Mouse (Mus musculus): Measurements from ENCODE around the gene Sorbs2. TPM values are rescaled to one million over a fixed set of nuclear protein-coding genes. Genes with fewer than 3 reads are reported as not detected.

Sorbs2 gene
- polyA plus RNA-seq, 1 experiment from 2014 or later = not detected

GRCm38 (mm10) chr8:45760622-45761021 lies 253.0 kb downstream of the Sorbs2 start:
- Histone ChIP-seq H3K36me3 (ENCODE audit: inconsistent target) (no peaks in the 10 kb centered on the region), H3K27ac (no peak overlapping the region), H3K4me3 (ENCODE audit: inconsistent target) (no peak overlapping the region), H3K79me2 (ENCODE audit: inconsistent target) (no peaks in the 10 kb centered on the region)
- WGBS (ENCODE audit: missing documents) = 95% methylated on average over 6 of the region's 9 CpGs

GRCm38 (mm10) chr8:45761053-45761452 lies 253.5 kb downstream of the Sorbs2 start:
- Histone ChIP-seq H3K27ac (no peak overlapping the region), H3K36me3 (ENCODE audit: inconsistent target) (no peaks in the 10 kb centered on the region), H3K79me2 (ENCODE audit: inconsistent target) (no peaks in the 10 kb centered on the region), H3K4me3 (ENCODE audit: inconsistent target) (no peak overlapping the region)
- WGBS (ENCODE audit: missing documents) = 71% methylated on average over 1 of the region's 1 CpGs

- Histone ChIP-seq H3K36me3 (ENCODE audit: inconsistent target) (no peaks in the 10 kb centered on the region), H3K4me3 (ENCODE audit: inconsistent target) (no peak overlapping the region), H3K27ac (no peak overlapping the region), H3K79me2 (ENCODE audit: inconsistent target) (no peaks in the 10 kb centered on the region)
- WGBS (ENCODE audit: missing documents) = 79% methylated on average over 15 of the region's 15 CpGs
These were observed 255.5 kb downstream of the Sorbs2 start for GRCm38 (mm10) chr8:45762982-45763689.

- Histone ChIP-seq H3K79me2 (ENCODE audit: inconsistent target) (no peaks in the 10 kb centered on the region), H3K36me3 (ENCODE audit: inconsistent target) (no peaks in the 10 kb centered on the region), H3K4me3 (ENCODE audit: inconsistent target) (no peak overlapping the region), H3K27ac (no peak overlapping the region)
- WGBS (ENCODE audit: missing documents) = 5% methylated on average over 11 of the region's 11 CpGs
These were observed 256.2 kb downstream of the Sorbs2 start for GRCm38 (mm10) chr8:45763690-45764342.

- no peak overlapping the region for H3K27ac ChIP-seq
- H3K79me2 ChIP-seq (ENCODE audit: inconsistent target) = no peaks in the 10 kb centered on the region
- no peak overlapping the region for H3K4me3 ChIP-seq (ENCODE audit: inconsistent target)
- 46% methylated on average over 11 of the region's 11 CpGs for WGBS (ENCODE audit: missing documents)
- no peaks in the 10 kb centered on the region for H3K36me3 ChIP-seq (ENCODE audit: inconsistent target)
These were observed 258.6 kb downstream of the Sorbs2 start for GRCm38 (mm10) chr8:45766138-45766537.

GRCm38 (mm10) chr8:45774841-45775240 lies 267.3 kb downstream of the Sorbs2 start:
- Histone ChIP-seq H3K36me3 (ENCODE audit: inconsistent target) (no peaks in the 10 kb centered on the region), H3K79me2 (ENCODE audit: inconsistent target) (no peaks in the 10 kb centered on the region), H3K4me3 (ENCODE audit: inconsistent target) (no peak overlapping the region), H3K27ac (no peak overlapping the region)
- WGBS (ENCODE audit: missing documents) = 89% methylated on average over 5 of the region's 5 CpGs

- Histone ChIP-seq H3K27ac (no peak overlapping the region), H3K36me3 (ENCODE audit: inconsistent target) (no peaks in the 10 kb centered on the region), H3K4me3 (ENCODE audit: inconsistent target) (no peak overlapping the region), H3K79me2 (ENCODE audit: inconsistent target) (no peaks in the 10 kb centered on the region)
- WGBS (ENCODE audit: missing documents) = 94% methylated on average over 7 of the region's 7 CpGs
These were observed 267.9 kb downstream of the Sorbs2 start for GRCm38 (mm10) chr8:45775481-45775880.

GRCm38 (mm10) chr8:45776366-45776765 lies 268.8 kb downstream of the Sorbs2 start:
- no peak overlapping the region for H3K4me3 ChIP-seq (ENCODE audit: inconsistent target)
- 93% methylated on average over 9 of the region's 9 CpGs for WGBS (ENCODE audit: missing documents)
- no peaks in the 10 kb centered on the region for H3K79me2 ChIP-seq (ENCODE audit: inconsistent target)
- no peak overlapping the region for H3K27ac ChIP-seq
- no peaks in the 10 kb centered on the region for H3K36me3 ChIP-seq (ENCODE audit: inconsistent target)

GRCm38 (mm10) chr8:45776977-45777376 lies 269.4 kb downstream of the Sorbs2 start:
- WGBS (ENCODE audit: missing documents) = 95% methylated on average over 7 of the region's 7 CpGs
- Histone ChIP-seq H3K4me3 (ENCODE audit: inconsistent target) (no peak overlapping the region), H3K27ac (no peak overlapping the region), H3K36me3 (ENCODE audit: inconsistent target) (no peaks in the 10 kb centered on the region), H3K79me2 (ENCODE audit: inconsistent target) (no peaks in the 10 kb centered on the region)

DNA sequence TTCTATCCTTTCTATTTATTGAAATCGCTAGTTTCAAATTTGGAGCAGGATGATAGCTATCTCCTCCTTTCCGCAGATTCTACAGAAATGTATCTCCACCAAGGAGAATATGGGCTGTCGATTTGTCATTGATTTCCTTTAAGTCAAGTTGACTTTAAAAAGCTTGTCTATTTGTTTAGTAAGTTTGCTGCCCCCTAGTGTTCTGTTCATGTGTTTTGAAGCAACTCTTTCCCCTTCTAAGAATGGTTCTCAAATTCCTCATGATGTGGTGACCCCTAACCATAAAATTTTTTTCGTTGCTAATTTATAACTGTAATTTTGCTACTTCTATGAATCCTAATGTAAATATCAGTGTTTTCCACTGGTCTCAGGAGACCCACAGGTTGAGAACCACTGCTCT lies 273.0 kb downstream of the Sorbs2 start:
- 37% methylated on average over 4 of the region's 4 CpGs for WGBS (ENCODE audit: missing documents)

GRCm38 (mm10) chr8:45788610-45789009 lies 281.0 kb downstream of the Sorbs2 start:
- Histone ChIP-seq H3K4me3 (ENCODE audit: inconsistent target) (no peak overlapping the region), H3K36me3 (ENCODE audit: inconsistent target) (no peaks in the 10 kb centered on the region), H3K27ac (no peak overlapping the region), H3K79me2 (ENCODE audit: inconsistent target) (no peaks in the 10 kb centered on the region)
- 91% methylated on average over 3 of the region's 3 CpGs for WGBS (ENCODE audit: missing documents)

More for the DNA sequence above, 273.0 kb downstream of the Sorbs2 start:
- Histone ChIP-seq H3K4me3 (ENCODE audit: inconsistent target) (no peak overlapping the region), H3K27ac (no peak overlapping the region), H3K36me3 (ENCODE audit: inconsistent target) (no peaks in the 10 kb centered on the region), H3K79me2 (ENCODE audit: inconsistent target) (no peaks in the 10 kb centered on the region)

DNA sequence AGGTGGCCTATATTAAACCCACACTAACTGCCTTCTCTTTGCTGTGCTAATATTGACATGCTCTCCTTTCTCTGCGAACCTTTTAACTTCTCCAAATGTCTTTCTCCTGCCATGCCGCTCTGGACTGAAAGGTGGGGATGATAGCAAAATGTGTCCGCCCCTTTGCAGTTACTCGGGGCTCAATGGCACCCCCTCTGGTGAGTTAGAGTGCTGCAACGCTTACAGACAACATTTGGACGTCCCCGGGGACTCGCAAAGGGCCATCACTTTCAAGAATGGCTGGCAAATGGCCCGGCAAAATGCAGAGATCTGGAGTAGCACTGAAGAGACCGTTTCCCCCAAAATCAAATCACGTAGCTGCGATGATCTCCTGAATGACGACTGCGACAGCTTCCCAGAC lies 287.3 kb downstream of the Sorbs2 start:
- 94% methylated on average over 13 of the region's 14 CpGs for WGBS (ENCODE audit: missing documents)
- H3K36me3 ChIP-seq (ENCODE audit: inconsistent target) = no peaks in the 10 kb centered on the region
- no peak overlapping the region for H3K27ac ChIP-seq
- H3K4me3 ChIP-seq (ENCODE audit: inconsistent target) = no peak overlapping the region
- no peaks in the 10 kb centered on the region for H3K79me2 ChIP-seq (ENCODE audit: inconsistent target)

GRCm38 (mm10) chr8:45796331-45796740 lies 288.7 kb downstream of the Sorbs2 start:
- Histone ChIP-seq H3K36me3 (ENCODE audit: inconsistent target) (no peaks in the 10 kb centered on the region), H3K27ac (no peak overlapping the region), H3K4me3 (ENCODE audit: inconsistent target) (no peak overlapping the region), H3K79me2 (ENCODE audit: inconsistent target) (no peaks in the 10 kb centered on the region)
- 61% methylated on average over 11 of the region's 11 CpGs for WGBS (ENCODE audit: missing documents)

DNA sequence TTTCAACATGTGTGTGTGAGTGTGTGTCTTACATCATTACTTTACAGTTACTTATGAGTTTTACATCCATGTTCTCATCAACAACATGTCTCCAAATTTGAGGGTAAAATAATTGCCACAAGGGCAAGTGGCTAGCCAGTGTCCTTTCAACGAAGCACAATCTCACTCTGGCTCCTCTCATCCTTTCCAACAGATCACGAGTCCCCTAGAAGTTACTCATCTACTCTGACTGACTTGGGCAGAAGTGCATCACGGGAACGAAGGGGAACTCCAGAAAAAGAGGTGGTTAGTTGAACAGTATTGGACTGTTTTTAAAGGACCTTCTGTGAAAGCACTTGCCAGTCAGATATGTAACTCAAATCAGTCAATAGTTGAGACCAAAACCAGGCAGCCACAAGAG lies 291.9 kb downstream of the Sorbs2 start:
- H3K27ac ChIP-seq = no peak overlapping the region
- H3K79me2 ChIP-seq (ENCODE audit: inconsistent target) = no peaks in the 10 kb centered on the region
- H3K36me3 ChIP-seq (ENCODE audit: inconsistent target) = no peaks in the 10 kb centered on the region
- H3K4me3 ChIP-seq (ENCODE audit: inconsistent target) = no peak overlapping the region
- WGBS (ENCODE audit: missing documents) = 88% methylated on average over 4 of the region's 4 CpGs

DNA sequence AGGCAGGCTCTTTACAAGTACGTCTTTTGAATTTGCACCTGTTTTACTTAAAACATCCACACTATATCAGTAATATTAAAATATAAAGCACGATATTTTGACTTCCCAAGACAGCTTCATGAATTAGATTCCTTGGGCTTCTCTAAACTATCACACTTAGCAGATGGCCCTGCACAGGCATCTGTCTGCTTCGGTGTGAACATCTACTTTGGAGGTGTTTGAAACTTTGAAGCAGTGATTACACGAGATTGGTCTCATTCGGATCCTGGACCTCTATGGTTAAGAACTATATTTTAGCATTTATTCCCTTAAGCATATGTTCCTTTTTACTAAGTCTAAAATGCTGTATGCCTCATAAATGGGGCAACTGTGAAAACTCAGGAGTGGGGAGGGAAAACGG lies 301.0 kb downstream of the Sorbs2 start:
- H3K4me3 ChIP-seq (ENCODE audit: inconsistent target) = no peak overlapping the region
- H3K27ac ChIP-seq = no peak overlapping the region
- no peaks in the 10 kb centered on the region for H3K36me3 ChIP-seq (ENCODE audit: inconsistent target)
- H3K79me2 ChIP-seq (ENCODE audit: inconsistent target) = no peaks in the 10 kb centered on the region
- 97% methylated on average over 6 of the region's 6 CpGs for WGBS (ENCODE audit: missing documents)

Data from macrophage (primary cell).